Mouse (Mus musculus) myocyte (in vitro differentiated cells): ENCODE data around the gene Naip1. TPM values are rescaled to one million over a fixed set of nuclear protein-coding genes. Genes with fewer than 3 reads are reported as not detected.
"Not testable (repeated sequence)": the region's sequence is repeated elsewhere in the genome, so short reads cannot be mapped to it uniquely, and the experiment has no call there.

Source experiments
- H3K27me3 ChIP-seq: one replicate; pipeline ENCODE4 v1.6.1; 2011; ENCODE audit not compliant: control insufficient read depth, insufficient read depth, insufficient read length
- H3K36me3 ChIP-seq: one replicate; pipeline ENCODE4 v1.6.1; 2011; ENCODE audit not compliant: control insufficient read depth, insufficient read depth
- H3K4me2 ChIP-seq: one replicate; pipeline ENCODE4 v1.6.1; 2011; ENCODE audit warnings: low read depth, control low read depth
- H3K4me3 ChIP-seq: one replicate; pipeline ENCODE4 v1.5.1; 2011; ENCODE audit warnings: mild to moderate bottlenecking, control low read depth, moderate library complexity
- H3K79me2 ChIP-seq: one replicate; pipeline ENCODE4 v1.6.1; 2011; ENCODE audit not compliant: control insufficient read depth, insufficient read depth
- H3ac ChIP-seq: one replicate; pipeline ENCODE4 v1.6.1; 2011; ENCODE audit not compliant: control insufficient read depth, insufficient read length
- CEBPB ChIP-seq: IDR thresholded peaks from 2 replicates; pipeline ENCODE4 v1.6.1; 2011; ENCODE audit warnings: mild to moderate bottlenecking, moderate library complexity; ENCODE audit not compliant: poor library complexity, insufficient read depth, severe bottlenecking
- E2F4 ChIP-seq: IDR thresholded peaks from one replicate; pipeline ENCODE4 v1.6.1; 2011; ENCODE audit warnings: mild to moderate bottlenecking, control low read depth, moderate library complexity; ENCODE audit not compliant: insufficient read depth
- MAX ChIP-seq: IDR thresholded peaks from one replicate; pipeline ENCODE4 v1.6.1; 2011; ENCODE audit warnings: low read depth, mild to moderate bottlenecking, control low read depth
- MYOD1 ChIP-seq, 3 experiments: IDR thresholded peaks; one replicate each; pipeline ENCODE4 v1.6.1; 2011; ENCODE audit warnings: control low read depth in 2 of 3, low read depth in 2 of 3, mild to moderate bottlenecking in 2 of 3, moderate library complexity in 1 of 3; ENCODE audit not compliant: insufficient read length in 2 of 3, control insufficient read depth in 1 of 3
- MYOG ChIP-seq, 3 experiments: IDR thresholded peaks; one replicate each; pipeline ENCODE4 v1.6.1; 2011; ENCODE audit warnings: control low read depth in 2 of 3, low read depth in 2 of 3, mild to moderate bottlenecking in 2 of 3; ENCODE audit not compliant: insufficient read length in 2 of 3, control insufficient read depth in 1 of 3, insufficient read depth in 1 of 3
- POLR2A ChIP-seq: IDR thresholded peaks from one replicate; pipeline ENCODE4 v1.6.1; 2011; ENCODE audit warnings: low read depth, mild to moderate bottlenecking, control low read depth, moderate library complexity; ENCODE audit not compliant: insufficient read length
- POLR2AphosphoS2 ChIP-seq: IDR thresholded peaks from one replicate; pipeline ENCODE4 v1.6.1; 2011; ENCODE audit warnings: low read depth, control low read depth; ENCODE audit not compliant: insufficient read length
- REST ChIP-seq: IDR thresholded peaks from one replicate; pipeline ENCODE4 v1.6.1; 2011; ENCODE audit warnings: mild to moderate bottlenecking, control low read depth, moderate library complexity; ENCODE audit not compliant: insufficient read depth, insufficient read length
- SRF ChIP-seq: IDR thresholded peaks from one replicate; pipeline ENCODE4 v1.6.1; 2011; ENCODE audit warnings: low read depth; ENCODE audit not compliant: control insufficient read depth, insufficient read length
- TCF12 ChIP-seq: IDR thresholded peaks from one replicate; pipeline ENCODE4 v1.6.1; 2011; ENCODE audit warnings: mild to moderate bottlenecking, control low read depth; ENCODE audit not compliant: poor library complexity, insufficient read depth, severe bottlenecking
- TCF3 ChIP-seq: IDR thresholded peaks from one replicate; pipeline ENCODE4 v1.6.1; 2011; ENCODE audit warnings: low read depth, control low read depth; ENCODE audit not compliant: insufficient read length
- USF1 ChIP-seq: IDR thresholded peaks from one replicate; pipeline ENCODE4 v1.6.1; 2011; ENCODE audit warnings: low read depth, mild to moderate bottlenecking, control low read depth, moderate library complexity
- polyA plus RNA-seq: library from polyadenylated mRNA; unstranded; fragments of >200 nt; fragmentation: generic; extraction: Trizol; gene quantifications from one replicate; pipeline ENCODE4 v1.2.1, GENCODE M21; 2012; ENCODE audit warnings: missing spikeins

Naip1 gene
- 0.01 TPM for polyA plus RNA-seq

DNA sequence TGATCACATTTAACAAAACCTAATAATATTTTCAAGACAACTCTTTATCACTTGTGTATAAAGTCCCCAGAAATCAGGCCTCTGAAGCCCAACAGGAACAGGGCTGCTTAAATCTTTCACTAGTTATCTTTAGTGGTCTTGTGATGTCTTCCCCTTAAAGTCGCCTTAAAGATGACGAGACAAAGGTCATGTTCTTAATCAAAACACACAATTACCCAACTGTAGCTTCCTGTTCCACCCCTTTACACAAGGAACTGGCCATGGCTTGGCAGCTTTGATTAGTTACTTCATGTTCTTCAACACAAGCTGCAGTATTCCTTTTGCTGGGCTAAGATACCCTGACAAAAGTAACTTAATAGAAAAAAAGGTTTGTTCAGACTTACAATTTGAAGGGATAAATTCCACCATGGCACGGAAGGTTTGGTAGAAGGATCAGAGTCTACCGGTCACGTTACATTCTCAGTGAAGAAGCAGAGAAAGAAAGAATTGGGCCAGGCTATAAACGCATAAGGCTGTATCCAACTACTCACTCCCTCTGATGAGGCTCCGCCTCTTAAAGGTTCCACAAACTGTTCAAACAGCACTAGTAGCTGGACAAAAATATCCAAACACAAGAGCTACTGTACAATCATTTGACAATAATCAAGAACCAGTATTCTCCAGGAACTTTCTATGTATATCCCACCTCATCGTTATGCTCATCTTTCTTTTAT lies at the start of gene Naip1:
Gene Naip1 (minus strand): TSS at position 455 of the 713 bp plus-strand sequence.
- not testable (repeated sequence) for H3K36me3 ChIP-seq, H3K4me2 ChIP-seq, H3K79me2 ChIP-seq, H3K4me3 ChIP-seq, H3K27me3 ChIP-seq, H3ac ChIP-seq

- H3K36me3 ChIP-seq, H3K4me3 ChIP-seq, H3K4me2 ChIP-seq, H3K27me3 ChIP-seq, H3ac ChIP-seq, H3K79me2 ChIP-seq: not testable (repeated sequence)
Measured at GRCm38 (mm10) chr13:100499625-100500024, 47.0 kb upstream of the Naip1 start.

DNA sequence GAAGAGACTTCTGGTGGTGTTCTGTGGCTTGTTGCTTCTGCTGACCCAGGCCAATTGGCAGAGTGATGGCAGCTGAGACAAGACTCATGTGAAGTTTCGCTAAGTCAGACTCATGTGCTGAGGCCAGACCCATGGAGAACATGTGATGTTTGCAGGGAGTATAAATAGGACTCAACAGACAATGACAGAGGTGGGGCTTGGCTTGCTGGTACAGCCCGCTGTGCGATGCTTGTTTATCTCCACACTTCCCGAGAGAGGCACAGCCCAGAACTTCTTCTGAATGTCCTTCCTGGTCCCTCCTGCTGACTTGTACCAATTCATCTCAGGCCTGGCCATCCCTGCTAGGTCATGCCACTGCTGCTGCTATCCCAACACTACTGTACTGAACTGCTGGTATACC lies 42.7 kb upstream of the Naip1 start:
- Histone ChIP-seq H3K27me3 (no peaks in the 10 kb centered on the region), H3ac (no peak overlapping the region), H3K79me2 (peaks cover 16% of the 10 kb centered on the region), H3K36me3 (no peaks in the 10 kb centered on the region), H3K4me3 (no peak overlapping the region), H3K4me2 (no peak overlapping the region)
- TF ChIP-seq E2F4 (no peak), REST (no peak), TCF3 (no peak), MYOG (IDR thresholded peaks at IDR 0.05; ENCODE audit: control insufficient read depth in 1 of 3, insufficient read depth in 1 of 3, insufficient read length in 2 of 3, low read depth in 2 of 3) (no peak)

- not testable (repeated sequence) for H3ac ChIP-seq, H3K36me3 ChIP-seq, H3K4me3 ChIP-seq, H3K4me2 ChIP-seq, H3K27me3 ChIP-seq
- peaks cover 16% of the 10 kb centered on the region for H3K79me2 ChIP-seq
Measured at GRCm38 (mm10) chr13:100494370-100494769, 41.7 kb upstream of the Naip1 start.

DNA sequence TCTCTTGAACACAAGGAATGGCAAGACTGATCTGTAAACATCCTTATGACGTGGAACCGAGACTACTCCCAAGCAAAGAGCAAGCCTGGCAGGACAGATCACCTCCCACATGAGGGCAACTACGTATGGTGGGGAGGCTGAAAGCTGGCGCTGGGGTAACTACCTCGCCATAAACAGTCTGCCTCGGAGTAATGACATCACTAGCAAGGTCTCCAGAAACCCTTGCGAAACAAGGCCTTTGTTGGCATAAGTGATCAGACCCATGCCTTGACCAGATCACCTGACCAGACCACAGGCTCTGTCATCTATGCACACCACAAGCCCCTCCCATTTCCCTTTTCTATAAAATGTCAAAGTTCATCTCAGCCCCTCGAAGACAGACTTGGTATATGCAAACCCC lies 40.6 kb upstream of the Naip1 start:
- TF ChIP-seq SRF (no peak), MYOG (IDR thresholded peaks at IDR 0.05; ENCODE audit: control insufficient read depth in 1 of 3, insufficient read depth in 1 of 3, insufficient read length in 2 of 3, low read depth in 2 of 3) (no peak), E2F4 (no peak), CEBPB (no peak), MAX (no peak), POLR2AphosphoS2 (no peak), REST (no peak), TCF12 (no peak), MYOD1 (IDR thresholded peaks at IDR 0.05; ENCODE audit: control insufficient read depth in 1 of 3, insufficient read length in 2 of 3, low read depth in 2 of 3) (no peak), POLR2A (no peak), USF1 (no peak), TCF3 (no peak)

GRCm38 (mm10) chr13:100492061-100492787 lies 39.6 kb upstream of the Naip1 start, which contains the start of gene Gtf2h2:
Gene Gtf2h2 (minus strand): TSS chr13:100492579.
- H3K4me3 ChIP-seq: peak within 1 kb of the TSS; percentile 83
- TF ChIP-seq POLR2AphosphoS2: peak; percentile 57
- TF ChIP-seq MYOD1 (IDR thresholded peaks at IDR 0.05; ENCODE audit: control insufficient read depth in 1 of 3, insufficient read length in 2 of 3, low read depth in 2 of 3): peak in 1 of 3 experiments; percentile 30
- TF ChIP-seq REST: no peak
- peak; percentile 27 for TF ChIP-seq E2F4
- TF ChIP-seq POLR2A: peak; percentile 71
- no peak for TF ChIP-seq TCF3
- TF ChIP-seq USF1: no peak
- no peak for TF ChIP-seq TCF12
- TF ChIP-seq MAX: no peak
- TF ChIP-seq MYOG (IDR thresholded peaks at IDR 0.05; ENCODE audit: control insufficient read depth in 1 of 3, insufficient read depth in 1 of 3, insufficient read length in 2 of 3, low read depth in 2 of 3): peak in 2 of 3 experiments; percentile 10 to 30
- TF ChIP-seq SRF: no peak
- no peak for TF ChIP-seq CEBPB
- H3K4me2 ChIP-seq: peak within 1 kb of the TSS; percentile 84
- H3ac ChIP-seq: peak within 1 kb of the TSS; percentile 67
- H3K36me3 ChIP-seq: peaks cover 19% of the 10 kb centered on the region
- H3K79me2 ChIP-seq: peaks cover 16% of the 10 kb centered on the region
- no peaks in the 10 kb centered on the region for H3K27me3 ChIP-seq

More for the DNA sequence above, 40.6 kb upstream of the Naip1 start:
- peaks cover 13% of the 10 kb centered on the region for H3K36me3 ChIP-seq
- H3ac ChIP-seq: no peak overlapping the region
- H3K4me3 ChIP-seq: peak overlapping the region; percentile 83
- H3K79me2 ChIP-seq: peaks cover 16% of the 10 kb centered on the region
- H3K4me2 ChIP-seq: no peak overlapping the region
- no peaks in the 10 kb centered on the region for H3K27me3 ChIP-seq
